Mouse (Mus musculus) brain, embryonic 14.5 days (tissue): ENCODE results near the gene Camta1.

Source experiments
- CTCF ChIP-seq: fragments of 200-500 bp; IDR thresholded peaks from 2 replicates; pipeline ENCODE4 v1.5.1; 2012; ENCODE audit warnings: inconsistent platforms, mild to moderate bottlenecking, moderate library complexity, borderline replicate concordance; ENCODE audit not compliant: insufficient read depth, insufficient read length; ENCODE audit errors: extremely low read depth
- POLR2A ChIP-seq: fragments of 200-500 bp; IDR thresholded peaks from 2 replicates; pipeline ENCODE4 v1.6.1; 2012; ENCODE audit warnings: mild to moderate bottlenecking, inconsistent platforms, borderline replicate concordance; ENCODE audit not compliant: poor library complexity, insufficient read depth, insufficient read length, severe bottlenecking; ENCODE audit errors: extremely low read depth

DNA sequence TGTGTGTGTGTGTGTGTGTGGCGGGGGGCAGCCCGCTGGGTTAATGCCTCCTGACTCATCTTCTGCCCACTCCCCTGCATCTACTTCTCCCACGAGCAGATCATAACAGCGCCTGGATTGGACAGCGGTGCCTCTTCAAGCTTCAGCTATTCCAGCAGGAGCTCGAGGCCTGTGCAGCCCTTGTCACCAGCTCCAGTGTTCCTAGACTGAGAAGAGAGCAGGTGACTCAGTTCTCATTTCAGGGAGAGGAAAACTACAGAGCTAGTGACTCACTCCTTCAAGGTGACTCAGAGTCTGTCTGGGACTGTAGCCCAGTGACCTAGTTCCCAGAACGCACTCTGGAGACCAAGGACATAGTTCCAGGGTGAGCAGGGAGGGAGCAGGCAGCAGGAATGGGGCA, 522.3 kb downstream of the Camta1 start:
- TF ChIP-seq POLR2A (no peak), CTCF (no peak)
